Mouse (Mus musculus) v-Abl transformed pro-B cells (cell line): ENCODE data around the gene Adamtsl3.
"Not testable (repeated sequence)": the region's sequence is repeated elsewhere in the genome, so short reads cannot be mapped to it uniquely, and the experiment has no call there.

ENCODE experiments used
- in situ Hi-C, 2 experiments: fragments of 400-800 bp; cut with MboI; formaldehyde crosslinking; loops; one replicate each; pipeline ENCODE4 v1.15.1; 2025; ENCODE audit not compliant: unreplicated experiment in 2 of 2

Adamtsl3 gene

DNA sequence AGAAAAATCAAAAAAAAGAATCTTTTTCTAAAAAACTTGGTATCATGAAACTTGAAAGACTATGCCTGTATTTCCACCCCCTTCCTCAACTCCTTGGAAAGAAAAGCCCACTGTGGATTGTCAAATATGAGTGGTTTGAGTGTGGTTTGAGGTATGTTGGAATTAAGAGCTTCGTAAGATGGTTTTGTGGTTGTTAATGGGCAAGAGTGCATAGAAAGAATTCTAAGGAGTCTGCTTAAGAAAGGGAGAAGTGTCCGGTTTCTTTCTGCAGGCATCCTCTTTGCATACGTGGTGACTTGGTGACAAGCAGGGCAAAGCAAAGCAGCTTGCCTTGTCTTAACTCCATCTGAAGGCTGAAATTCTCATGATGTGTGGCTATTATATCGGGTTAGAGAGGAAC, 81.6 kb downstream of the Adamtsl3 start:
- in situ Hi-C loops: no loop called here

DNA sequence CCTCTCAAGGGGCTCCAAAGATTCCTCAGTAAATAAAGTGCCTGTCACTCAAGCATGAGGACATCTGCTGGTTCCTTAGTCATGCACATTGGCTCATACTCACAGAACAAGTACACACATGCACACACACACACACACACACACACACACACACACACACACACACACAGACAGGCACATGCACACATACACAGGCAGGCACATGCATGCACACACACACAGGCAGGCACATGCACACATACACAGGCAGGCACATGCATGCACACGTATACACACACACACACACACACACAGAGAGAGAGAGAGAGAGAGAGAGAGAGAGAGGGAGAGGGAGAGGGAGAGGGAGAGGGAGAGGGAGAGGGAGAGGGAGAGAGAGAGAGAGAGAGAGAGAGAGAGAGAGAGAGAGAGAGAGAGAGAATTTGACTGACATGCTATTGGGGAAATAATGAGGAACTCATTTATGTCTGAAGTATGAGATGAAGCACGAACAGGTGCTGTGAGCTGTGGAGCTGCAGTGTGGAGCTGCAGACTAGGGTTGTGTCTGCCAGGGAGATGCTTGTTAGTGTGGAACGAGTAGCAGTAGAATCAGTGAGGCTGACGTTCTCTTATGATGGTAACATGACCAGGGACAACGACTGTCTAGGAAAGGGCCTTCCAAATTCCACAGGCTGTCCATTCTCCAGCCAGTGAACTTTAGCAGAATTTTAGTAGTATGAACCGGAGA, 85.0 kb downstream of the Adamtsl3 start:
- in situ Hi-C loops: not testable (repeated sequence)

- in situ Hi-C loops: no loop called here
Observed at GRCm38 (mm10) chr7:82422561-82422960, 87.1 kb downstream of the Adamtsl3 start.

- in situ Hi-C loops: no loop called here
Observed at GRCm38 (mm10) chr7:82423602-82424001, 88.1 kb downstream of the Adamtsl3 start.

GRCm38 (mm10) chr7:82424281-82424680, 88.8 kb downstream of the Adamtsl3 start:
- in situ Hi-C loops: no loop called here

GRCm38 (mm10) chr7:82425374-82425773, 89.9 kb downstream of the Adamtsl3 start:
- in situ Hi-C loops: no loop called here

GRCm38 (mm10) chr7:82429447-82429846, 94.0 kb downstream of the Adamtsl3 start:
- in situ Hi-C loops: no loop called here

- in situ Hi-C loops: no loop called here
Observed at GRCm38 (mm10) chr7:82431572-82431971, 96.1 kb downstream of the Adamtsl3 start.

GRCm38 (mm10) chr7:82433226-82433625, 97.7 kb downstream of the Adamtsl3 start:
- in situ Hi-C loops: no loop called here

GRCm38 (mm10) chr7:82458376-82458775, 122.9 kb downstream of the Adamtsl3 start:
- in situ Hi-C loops: no loop called here

- in situ Hi-C loops: no loop called here
Observed at GRCm38 (mm10) chr7:82462921-82463523, 127.5 kb downstream of the Adamtsl3 start.

GRCm38 (mm10) chr7:82464364-82464763, 128.9 kb downstream of the Adamtsl3 start:
- in situ Hi-C loops: no loop called here

DNA sequence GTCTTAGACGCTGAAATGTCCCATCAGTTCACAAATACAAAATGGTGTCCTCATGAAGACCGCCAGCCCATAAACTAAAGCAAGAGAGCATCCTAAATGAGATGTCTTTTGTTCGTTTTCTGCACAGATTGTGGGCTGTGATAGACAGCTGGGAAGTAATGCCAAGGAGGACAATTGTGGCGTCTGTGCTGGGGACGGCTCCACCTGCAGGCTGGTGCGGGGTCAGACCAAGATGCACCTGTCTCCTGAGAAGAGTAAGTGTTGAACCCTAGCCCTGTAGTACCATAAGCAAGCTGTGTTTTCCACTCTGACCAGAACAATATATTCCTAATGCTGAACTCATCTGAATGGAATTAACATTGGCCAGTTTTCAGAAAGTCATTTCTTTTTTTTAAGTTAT, 129.9 kb downstream of the Adamtsl3 start:
- in situ Hi-C loops: no loop called here

GRCm38 (mm10) chr7:82476441-82477221, 141.1 kb downstream of the Adamtsl3 start:
- in situ Hi-C loops: no loop called here

- in situ Hi-C loops: no loop called here
Observed at GRCm38 (mm10) chr7:82478461-82478860, 143.0 kb downstream of the Adamtsl3 start.

DNA sequence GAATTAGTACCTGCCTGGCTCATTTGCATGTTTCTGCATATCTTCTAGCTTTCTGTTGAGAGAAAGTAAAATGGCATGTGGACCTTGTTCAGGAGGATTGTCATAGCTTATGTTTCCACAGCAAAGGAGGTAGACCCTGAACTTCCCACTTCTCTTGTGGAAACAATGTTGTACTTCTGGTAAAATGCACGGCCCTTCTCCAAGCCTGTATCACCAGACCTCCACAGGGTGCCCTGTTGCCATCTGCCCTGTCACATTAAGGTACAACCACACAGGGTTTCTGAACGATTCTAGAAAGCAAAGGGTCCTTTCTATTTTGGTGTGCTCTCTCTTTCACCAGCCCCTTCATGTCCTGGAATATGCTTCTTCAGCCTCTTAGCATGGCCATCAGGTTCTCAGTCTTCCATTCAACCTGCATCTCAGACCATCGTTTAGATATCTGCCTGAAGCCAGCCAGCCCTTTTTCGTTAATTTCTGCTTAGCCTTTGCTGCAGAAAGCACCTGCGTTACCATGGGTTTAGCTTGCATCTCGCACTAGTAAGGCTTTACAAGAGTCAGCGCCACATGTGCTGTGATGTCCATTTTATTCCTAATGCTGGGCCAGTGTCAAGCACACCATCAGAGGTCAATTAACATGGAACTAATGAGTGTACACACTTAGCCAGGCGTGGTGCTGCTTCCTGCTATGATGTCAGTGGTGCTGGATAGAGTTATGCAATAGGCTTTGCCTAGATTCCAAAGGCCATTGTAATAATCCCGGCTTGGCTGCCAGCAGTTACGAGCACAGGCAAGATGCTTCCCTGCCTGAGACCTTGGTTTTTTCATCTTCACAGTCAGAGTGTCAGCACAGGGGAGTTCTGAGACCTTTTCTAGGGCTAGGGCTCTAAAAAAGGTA, 143.6 kb downstream of the Adamtsl3 start:
- in situ Hi-C loops: no loop called here

DNA sequence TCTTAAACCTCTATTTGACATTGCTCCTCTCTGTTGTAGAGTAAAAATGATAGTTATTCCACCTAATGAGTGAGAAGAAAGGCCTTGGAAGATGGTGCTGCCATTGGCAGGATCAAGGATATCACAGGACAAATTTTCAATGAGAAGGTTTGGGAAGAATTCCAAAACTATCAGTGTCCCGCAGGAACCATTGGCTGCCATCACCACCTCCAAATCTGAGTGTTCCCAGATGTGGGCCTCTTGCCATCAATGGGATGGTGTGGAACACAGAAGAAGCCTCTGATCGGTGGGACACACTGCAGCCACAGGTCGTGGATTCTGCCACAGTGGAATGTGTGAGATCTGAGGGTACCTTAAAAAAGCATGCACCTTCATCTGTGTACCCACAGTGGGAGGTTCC, 147.9 kb downstream of the Adamtsl3 start:
- in situ Hi-C loops: no loop called here

DNA sequence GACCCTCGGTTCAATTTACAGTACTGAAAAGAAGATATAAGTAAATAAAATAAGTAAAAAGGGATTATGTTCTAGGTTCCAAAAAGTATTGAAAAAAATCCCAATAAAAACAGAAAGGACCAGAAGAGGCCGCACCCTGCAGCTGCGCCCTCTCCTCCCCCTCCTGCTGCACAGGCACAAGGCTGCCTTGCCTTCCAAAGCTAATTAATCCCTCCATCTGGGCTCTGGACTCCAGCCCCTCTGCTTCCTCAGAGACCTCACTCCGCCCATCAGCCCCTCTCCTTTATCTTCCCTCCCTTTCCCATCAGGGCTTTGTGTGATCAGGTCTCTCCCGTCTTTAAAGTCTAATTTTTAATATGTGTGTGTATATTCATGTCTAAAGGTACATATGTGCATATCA, 149.3 kb downstream of the Adamtsl3 start:
- in situ Hi-C loops: no loop called here

- in situ Hi-C loops: no loop called here
Observed at GRCm38 (mm10) chr7:82485344-82485954, 150.0 kb downstream of the Adamtsl3 start.

DNA sequence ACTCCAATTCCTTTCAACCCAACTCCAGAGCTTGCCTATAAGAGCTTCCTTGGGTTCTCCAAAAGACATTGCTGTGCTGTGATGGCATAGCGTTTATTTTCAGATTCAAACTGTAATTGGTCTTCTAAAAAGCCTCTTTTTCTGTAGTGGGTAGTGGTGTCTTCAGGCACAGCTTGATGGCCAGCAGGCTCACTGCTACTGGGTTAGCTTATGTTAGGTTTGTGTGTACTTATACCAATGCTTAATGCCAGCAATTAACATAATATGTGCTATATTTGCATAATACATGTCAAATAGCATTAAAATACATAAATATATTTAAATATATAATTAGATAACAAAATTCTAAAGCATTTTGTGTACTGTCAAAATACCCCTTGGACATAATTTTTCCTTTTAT, 155.5 kb downstream of the Adamtsl3 start:
- in situ Hi-C loops: no loop called here
